Mouse (Mus musculus) right cerebral cortex, postnatal 10 days (tissue): ENCODE data around the gene Gm10837.
"Not testable (repeated sequence)": the region's sequence is repeated elsewhere in the genome, so short reads cannot be mapped to it uniquely, and the experiment has no call there.

Experiments used
- DNase-seq, 2 experiments: peaks; one replicate each; pipeline ENCODE4 v3.0.0; 2021; ENCODE audit warnings: low spot score in 2 of 2

The Gm10837 gene

DNA sequence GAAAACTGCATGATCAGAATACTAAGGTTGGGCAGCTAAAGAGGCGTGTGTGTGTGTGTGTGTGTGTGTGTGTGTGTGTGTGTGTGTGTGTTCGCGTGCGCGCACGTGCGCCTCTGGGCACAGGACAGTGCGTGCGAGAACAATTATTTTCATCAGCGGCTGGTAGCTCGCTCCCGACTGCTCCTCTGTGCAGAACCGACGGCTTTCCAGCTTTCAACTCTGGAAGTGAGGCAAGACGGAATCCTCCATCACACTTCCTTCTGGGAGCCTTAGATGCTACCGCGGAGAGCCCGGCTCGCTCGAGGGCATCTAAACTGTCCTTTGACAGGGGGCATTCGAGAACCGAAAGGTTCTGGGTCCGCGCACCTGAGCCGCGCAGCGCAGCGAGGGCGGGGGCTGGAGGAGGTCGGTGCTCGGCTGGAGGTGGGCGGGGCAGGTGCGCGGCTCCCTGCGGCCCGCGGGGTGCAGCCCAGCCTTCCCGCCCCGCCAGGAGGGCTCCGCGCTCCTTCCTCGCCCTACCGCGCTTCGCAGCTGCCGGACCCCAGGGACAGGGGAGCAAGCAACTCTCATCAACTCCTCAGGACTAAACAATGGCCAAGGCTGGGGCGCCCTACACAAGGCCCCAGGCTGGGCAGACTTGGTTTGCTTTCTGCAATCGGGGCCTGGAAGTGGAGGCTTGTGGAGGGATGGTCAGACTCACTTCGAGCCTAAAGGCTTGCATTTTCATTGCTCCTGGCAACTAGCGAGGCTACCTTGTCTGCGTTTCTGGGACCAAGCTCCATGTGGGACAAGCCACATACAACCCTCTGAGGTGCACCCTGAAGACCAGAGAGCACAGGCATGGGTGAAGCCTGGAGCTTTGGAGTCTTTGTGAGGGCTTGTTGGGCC, at the start of gene Gm10837:
Gene Gm10837, plus strand, starts transcription at position 146 of the 888 bp plus-strand sequence.
- no peak for DNase-seq

GRCm38 (mm10) chr14:122449601-122450495, 40.5 kb upstream of the Gm10837 start:
- DNase-seq = peak; percentile 47 to 49

- DNase-seq = peak; percentile 75 to 82
Measured at GRCm38 (mm10) chr14:122450496-122451382, 39.6 kb upstream of the Gm10837 start, which contains the start of gene Gm5089. TSS of gene Gm5089 (minus strand) at chr14:122451115.

GRCm38 (mm10) chr14:122451551-122452145, 38.7 kb upstream of the Gm10837 start:
- no peak for DNase-seq

DNA sequence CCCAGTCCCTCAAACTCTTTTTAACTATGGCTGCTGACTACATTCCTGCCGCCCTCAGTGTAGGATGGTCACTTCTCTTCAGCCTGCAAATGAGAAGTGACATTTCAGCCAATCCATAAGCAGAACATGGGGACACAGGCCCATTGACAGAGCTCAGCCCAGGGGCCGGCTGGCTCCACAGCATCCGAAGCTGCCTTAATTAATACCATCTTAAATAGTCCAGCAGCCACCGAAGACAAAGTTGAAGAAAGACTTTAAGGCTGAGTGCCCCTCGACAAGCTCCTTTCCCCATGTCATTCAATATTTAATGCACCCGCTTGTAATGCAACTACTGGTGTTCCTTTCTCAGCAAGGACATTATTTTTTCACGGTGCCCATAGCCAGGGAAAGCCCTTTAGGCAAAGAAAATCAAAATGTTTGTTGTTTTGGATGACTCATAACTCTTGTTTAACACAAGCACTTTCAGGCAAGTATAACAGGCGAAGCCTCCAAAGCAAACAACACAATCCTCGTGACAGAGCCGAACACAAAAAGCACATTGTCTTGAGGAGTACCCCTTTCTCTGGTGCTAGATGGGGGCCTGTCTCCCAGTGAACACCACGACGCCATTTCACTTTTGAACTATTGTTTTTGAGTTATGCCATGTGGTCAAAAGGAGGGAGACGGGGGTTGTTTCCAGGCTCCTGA, 37.5 kb upstream of the Gm10837 start:
- no peak for DNase-seq

DNA sequence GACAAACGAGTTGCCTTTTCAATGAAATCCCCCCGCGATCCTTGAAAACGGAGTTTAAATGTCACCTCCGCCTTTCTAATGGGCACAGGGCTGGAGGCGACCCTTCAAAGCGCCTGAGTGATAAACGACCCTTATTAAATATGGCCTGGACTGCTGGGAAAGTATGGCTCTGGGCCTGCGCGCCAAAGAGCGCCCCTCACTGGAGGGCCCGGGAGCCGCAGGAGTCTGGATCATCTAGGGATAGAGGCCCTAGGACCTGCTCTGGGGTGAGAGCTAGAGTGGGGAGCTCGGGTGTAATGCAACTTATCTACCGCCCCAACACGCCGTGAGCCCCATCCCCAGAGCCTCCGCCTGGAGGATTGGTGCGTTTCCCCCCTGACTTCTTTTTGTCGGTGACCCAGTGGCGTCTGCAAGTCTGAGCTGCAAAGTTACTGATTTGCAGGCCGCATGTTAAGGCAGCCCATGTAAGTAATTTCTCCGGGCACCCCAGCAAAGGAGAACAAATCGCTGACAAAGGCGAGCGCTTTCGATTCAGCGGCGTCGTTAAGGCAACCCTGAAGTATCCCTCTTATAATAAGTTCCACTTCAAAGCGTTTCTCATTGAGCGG, 36.9 kb upstream of the Gm10837 start:
- DNase-seq = peak; percentile 71 to 74

GRCm38 (mm10) chr14:122453996-122454738, 36.2 kb upstream of the Gm10837 start:
- DNase-seq = no peak

DNA sequence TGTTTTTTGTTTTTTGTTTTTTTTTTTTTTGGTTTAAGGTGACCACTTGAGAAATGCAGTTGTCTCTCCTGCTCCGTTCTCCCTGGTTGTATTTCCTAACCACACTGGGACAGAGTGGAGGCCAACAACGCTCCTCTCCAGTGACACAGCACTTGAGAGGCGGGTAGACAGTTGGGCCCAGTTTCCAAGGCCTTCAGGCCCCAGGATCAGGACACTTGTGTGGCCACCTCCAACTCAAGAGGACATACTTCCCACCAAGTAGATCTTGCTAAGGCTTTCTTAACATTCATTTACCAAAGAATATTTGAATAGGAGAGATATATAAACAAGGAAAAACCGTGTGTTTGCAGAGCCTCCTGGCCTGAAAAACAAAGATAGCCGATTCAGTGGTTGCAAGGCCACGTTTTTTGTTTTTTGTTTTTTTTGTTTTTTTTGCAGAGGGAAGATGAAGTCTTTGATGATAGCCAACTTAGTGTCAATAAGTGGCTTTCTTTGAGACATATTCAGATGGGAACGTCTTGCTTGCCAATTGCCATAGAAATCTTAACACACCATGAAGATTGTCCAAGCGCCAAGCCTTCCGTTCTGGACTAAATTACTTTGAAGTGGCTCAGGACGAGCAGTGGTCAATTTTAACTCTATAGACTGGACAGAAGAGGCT, 35.4 kb upstream of the Gm10837 start:
- DNase-seq = no peak

- no peak for DNase-seq
Measured at GRCm38 (mm10) chr14:122455562-122455958, 34.8 kb upstream of the Gm10837 start.

DNA sequence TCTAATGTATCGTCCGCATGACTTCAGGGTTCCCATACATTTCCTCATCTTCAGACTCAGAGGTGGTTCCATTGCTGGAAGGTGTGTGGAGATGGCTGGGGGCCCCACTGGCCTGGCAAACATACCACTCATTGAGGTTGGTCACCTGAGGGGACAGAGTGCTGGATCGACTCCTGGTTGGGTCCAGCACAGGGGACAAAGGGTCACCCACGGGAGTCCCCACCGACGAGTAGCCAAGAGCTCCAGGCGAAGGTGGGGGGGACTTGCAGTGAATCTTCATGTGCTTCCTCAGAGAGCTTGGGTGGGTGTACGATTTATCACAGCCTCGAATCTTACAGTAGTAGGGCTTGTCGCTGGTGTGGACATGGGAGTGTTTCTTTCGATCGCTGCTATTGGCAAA, 31.1 kb upstream of the Gm10837 start:
- DNase-seq = not testable (repeated sequence)

- DNase-seq = no peak
Measured at GRCm38 (mm10) chr14:122459776-122460175, 30.6 kb upstream of the Gm10837 start.

GRCm38 (mm10) chr14:122460226-122460625, 30.2 kb upstream of the Gm10837 start:
- DNase-seq = no peak

- no peak for DNase-seq
Measured at GRCm38 (mm10) chr14:122461500-122461899, 28.9 kb upstream of the Gm10837 start.

- DNase-seq = no peak
Measured at GRCm38 (mm10) chr14:122461966-122462365, 28.4 kb upstream of the Gm10837 start.

DNA sequence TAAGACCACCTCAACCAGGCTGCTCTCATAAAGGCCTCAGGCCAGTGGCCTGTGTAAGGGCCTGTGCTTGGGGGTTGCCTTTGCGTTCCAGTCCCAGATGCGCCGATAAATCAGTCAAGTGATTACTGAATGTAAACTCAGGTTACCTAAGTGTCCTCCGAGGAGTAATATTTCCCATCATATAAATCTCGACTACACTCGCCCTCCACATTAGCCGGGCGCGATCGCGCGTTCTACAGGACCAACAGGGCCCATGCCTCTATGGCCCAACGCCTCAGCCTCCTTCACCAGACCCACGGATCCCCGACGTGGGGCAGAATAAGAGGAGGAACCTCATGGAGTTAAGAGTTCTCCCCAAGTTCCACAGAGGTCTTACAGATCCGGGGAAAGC, 27.7 kb upstream of the Gm10837 start:
- DNase-seq = no peak

- DNase-seq = no peak
Measured at GRCm38 (mm10) chr14:122463080-122463691, 27.2 kb upstream of the Gm10837 start.

GRCm38 (mm10) chr14:122463734-122464341, 26.5 kb upstream of the Gm10837 start:
- DNase-seq = peak; percentile 53 to 70

GRCm38 (mm10) chr14:122464351-122464762, 26.0 kb upstream of the Gm10837 start:
- no peak for DNase-seq
